Mouse (Mus musculus) liver, embryonic 12.5 days (tissue): ENCODE results near the gene Cdc25b. TPM values are rescaled to one million over a fixed set of nuclear protein-coding genes. Genes with fewer than 3 reads are reported as not detected.

ENCODE experiments used
- ATAC-seq: fragments of 200-750 bp; cut with Nextera tagmentation; 2 replicates; pipeline ENCODE4 v1.8.0; 2017; ENCODE audit warnings: moderate number of reproducible peaks, mild to moderate bottlenecking, moderate library complexity
- H3K27ac ChIP-seq: fragments of 300-500 bp; sonication (generic); 2 replicates; pipeline ENCODE4 v1.5.1; 2016; ENCODE audit warnings: mild to moderate bottlenecking
- H3K27me3 ChIP-seq: fragments of 300-500 bp; sonication (generic); replicated peaks from 2 replicates; pipeline ENCODE4 v1.6.1; 2016; ENCODE audit warnings: mild to moderate bottlenecking, moderate library complexity
- H3K36me3 ChIP-seq: fragments of 300-500 bp; sonication (generic); 2 replicates; pipeline ENCODE4 v1.6.1; 2016; ENCODE audit warnings: mild to moderate bottlenecking, moderate library complexity
- H3K4me1 ChIP-seq: fragments of 300-500 bp; sonication (generic); 2 replicates; pipeline ENCODE4 v1.6.1; 2016
- H3K4me2 ChIP-seq: fragments of 300-500 bp; sonication (generic); 2 replicates; pipeline ENCODE4 v1.6.1; 2016; ENCODE audit warnings: mild to moderate bottlenecking, moderate library complexity
- H3K4me3 ChIP-seq: fragments of 300-500 bp; sonication (generic); 2 replicates; pipeline ENCODE4 v1.5.1; 2016; ENCODE audit warnings: mild to moderate bottlenecking, moderate library complexity
- H3K9ac ChIP-seq: fragments of 300-500 bp; sonication (generic); 2 replicates; pipeline ENCODE4 v1.6.1; 2016; ENCODE audit warnings: mild to moderate bottlenecking, moderate library complexity
- H3K9me3 ChIP-seq: fragments of 300-500 bp; sonication (generic); replicated peaks from 2 replicates; pipeline ENCODE4 v1.6.1; 2016; ENCODE audit warnings: mild to moderate bottlenecking, moderate library complexity
- WGBS: fragments of 180-500 bp; shearing (Covaris S2); methylation state at CpG from one replicate; pipeline ENCODE4 v1.1.7; 2016; ENCODE audit not compliant: insufficient replicate concordance; 5-methylcytosine and 5-hydroxymethylcytosine counted together
- polyA plus RNA-seq: library from polyadenylated mRNA; unstranded; fragments of >200 nt; fragmentation: Nextera tagmentation; extraction: Ambion mirVana; gene quantifications from 2 replicates; pipeline ENCODE4 v1.2.1, GENCODE M21; 2016

Cdc25b gene
- polyA plus RNA-seq = 172 and 182 TPM in 2 replicates

DNA sequence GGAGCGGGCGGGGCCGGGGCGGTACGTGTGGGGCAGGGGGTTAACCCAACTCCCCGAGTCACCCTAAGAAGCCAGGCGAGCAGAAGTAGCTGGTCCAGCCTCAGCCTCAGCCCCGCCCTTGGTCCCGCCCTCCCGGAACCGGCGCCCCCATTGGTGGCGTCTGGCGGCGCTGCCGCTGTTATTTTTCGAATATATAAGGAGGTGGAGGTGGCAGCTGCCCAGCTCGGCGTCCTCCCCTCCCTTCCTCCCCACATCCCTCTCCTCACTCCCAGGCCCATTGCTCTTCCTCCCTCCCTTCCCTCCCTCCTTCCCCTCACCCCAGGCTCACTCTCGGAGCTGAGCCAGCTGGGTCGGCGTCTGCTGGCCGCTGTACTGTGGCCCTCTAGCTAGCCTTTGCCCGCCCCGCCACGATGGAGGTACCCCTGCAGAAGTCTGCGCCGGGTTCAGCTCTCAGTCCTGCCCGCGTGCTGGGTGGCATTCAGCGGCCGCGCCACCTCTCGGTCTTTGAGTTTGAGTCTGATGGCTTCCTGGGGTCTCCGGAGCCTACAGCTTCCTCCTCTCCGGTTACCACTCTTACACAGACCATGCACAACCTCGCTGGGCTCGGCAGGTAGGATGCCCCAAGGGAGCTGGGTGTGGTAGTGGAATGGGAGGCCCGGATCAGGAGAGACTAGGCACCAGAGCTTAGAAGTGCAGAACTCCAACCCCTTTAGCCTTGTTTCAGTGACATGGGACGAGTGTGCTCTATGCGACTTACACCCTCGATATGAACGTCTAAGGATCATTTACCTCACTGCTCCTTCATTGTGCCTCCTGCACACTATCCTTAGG, at the start of gene Cdc25b, which contains the start of gene Spef1:
Gene Cdc25b (plus strand): TSS at position 179 of the 831 bp plus-strand sequence.
Gene Spef1 (minus strand): TSS at position 512 of the 831 bp plus-strand sequence.
- H3K36me3 ChIP-seq = peaks cover 39% of the 10 kb centered on the region
- WGBS = 2% methylated on average over 42 of the region's 43 CpGs
- ATAC-seq = peak; percentile 91
- no peaks in the 10 kb centered on the region for H3K9me3 ChIP-seq
- peak within 1 kb of the TSS; percentile 90 for H3K4me3 ChIP-seq
- peak within 1 kb of the TSS; percentile 94 for H3K27ac ChIP-seq
- H3K4me1 ChIP-seq = peaks cover 55% of the 10 kb centered on the region
- H3K27me3 ChIP-seq = peaks cover 9% of the 10 kb centered on the region
- peak within 1 kb of the TSS; percentile 91 for H3K4me2 ChIP-seq
- H3K9ac ChIP-seq = peak within 1 kb of the TSS; percentile 97

DNA sequence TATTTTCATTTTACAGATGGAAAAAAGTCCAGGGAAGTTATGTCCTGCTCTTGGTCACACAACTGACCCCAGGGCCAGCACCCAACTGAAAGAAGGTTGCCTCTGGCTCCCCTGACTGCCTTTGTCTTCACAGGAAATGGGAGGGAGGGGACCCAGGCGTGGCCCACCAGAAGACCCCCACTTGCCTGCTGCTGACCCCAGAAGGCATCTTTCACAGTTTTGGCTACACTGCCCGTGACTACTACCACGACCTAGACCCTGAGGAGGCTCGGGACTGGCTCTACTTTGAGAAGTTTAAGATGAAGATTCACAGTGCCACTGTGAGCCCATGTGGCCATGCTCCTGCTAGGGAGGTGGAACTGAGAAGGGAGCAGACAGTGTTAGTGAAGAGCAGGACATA, 48.5 kb upstream of the Cdc25b start:
- peaks cover 93% of the 10 kb centered on the region for H3K4me1 ChIP-seq
- H3K4me3 ChIP-seq = no peak overlapping the region
- H3K9ac ChIP-seq = no peak overlapping the region
- no peak for ATAC-seq
- no peaks in the 10 kb centered on the region for H3K27me3 ChIP-seq
- H3K4me2 ChIP-seq = no peak overlapping the region
- H3K9me3 ChIP-seq = no peaks in the 10 kb centered on the region
- peak overlapping the region; percentile 99 for H3K27ac ChIP-seq
- WGBS = 85% methylated on average over 4 of the region's 4 CpGs
- H3K36me3 ChIP-seq = peaks cover 63% of the 10 kb centered on the region

DNA sequence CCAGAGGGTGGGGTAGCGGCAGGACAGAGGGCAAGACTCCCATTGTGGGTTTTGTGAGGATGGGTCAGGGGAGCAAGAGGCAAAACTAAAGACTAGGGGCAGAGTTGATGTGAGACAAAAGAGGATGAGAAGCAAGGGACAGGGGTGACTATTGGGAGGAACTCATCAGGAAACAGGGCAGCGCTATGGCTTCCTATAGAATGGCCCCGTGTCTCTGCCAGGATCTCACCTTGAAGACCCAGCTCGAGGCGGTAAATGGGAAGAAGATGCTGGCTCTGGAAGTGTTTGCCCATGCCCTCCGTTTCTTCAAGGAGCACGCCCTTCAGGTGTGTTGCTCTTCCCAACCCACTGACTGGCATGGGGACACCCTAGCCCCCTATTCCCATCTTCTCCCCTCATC, 48.0 kb upstream of the Cdc25b start:
- ATAC-seq = no peak
- no peak overlapping the region for H3K9ac ChIP-seq
- 80% methylated on average over 7 of the region's 7 CpGs for WGBS
- H3K4me2 ChIP-seq = no peak overlapping the region
- peak overlapping the region; percentile 99 for H3K27ac ChIP-seq
- H3K9me3 ChIP-seq = no peaks in the 10 kb centered on the region
- no peak overlapping the region for H3K4me3 ChIP-seq
- no peaks in the 10 kb centered on the region for H3K27me3 ChIP-seq
- H3K36me3 ChIP-seq = peaks cover 65% of the 10 kb centered on the region
- peaks cover 91% of the 10 kb centered on the region for H3K4me1 ChIP-seq

- no peak overlapping the region for H3K4me3 ChIP-seq
- peaks cover 86% of the 10 kb centered on the region for H3K4me1 ChIP-seq
- ATAC-seq = no peak
- H3K4me2 ChIP-seq = no peak overlapping the region
- H3K9me3 ChIP-seq = no peaks in the 10 kb centered on the region
- H3K27ac ChIP-seq = peak overlapping the region; percentile 68; the same call in 1 of the 2 replicates
- WGBS = 79% methylated on average over 5 of the region's 5 CpGs
- no peak overlapping the region for H3K9ac ChIP-seq
- peaks cover 64% of the 10 kb centered on the region for H3K36me3 ChIP-seq
- H3K27me3 ChIP-seq = no peaks in the 10 kb centered on the region
These were observed 47.5 kb upstream of the Cdc25b start for GRCm38 (mm10) chr2:131139287-131139686.

GRCm38 (mm10) chr2:131139886-131140532, 46.7 kb upstream of the Cdc25b start:
- no peak overlapping the region for H3K9ac ChIP-seq

DNA sequence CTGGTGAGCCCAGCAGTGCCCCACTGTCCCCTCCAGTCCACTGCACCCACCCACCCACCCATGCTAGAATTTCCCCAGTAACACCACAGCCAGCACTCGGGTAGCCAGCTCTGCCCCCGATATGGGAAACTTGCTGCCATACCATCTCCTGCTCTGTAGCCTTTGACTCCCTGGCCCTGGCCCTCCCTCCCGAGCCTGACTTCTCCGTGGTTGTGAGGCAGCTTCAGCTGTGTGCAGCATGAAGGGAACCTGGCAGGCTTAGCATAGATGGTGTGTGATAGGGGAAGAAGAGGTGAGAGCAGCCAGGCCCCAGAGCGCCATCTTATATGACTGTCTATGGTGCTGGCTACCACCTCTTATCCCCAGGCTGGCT, 46.2 kb upstream of the Cdc25b start:
- H3K9ac ChIP-seq = no peak overlapping the region
- H3K4me2 ChIP-seq = no peak overlapping the region
- no peaks in the 10 kb centered on the region for H3K27me3 ChIP-seq
- H3K27ac ChIP-seq = peak overlapping the region; percentile 68
- H3K4me1 ChIP-seq = peaks cover 78% of the 10 kb centered on the region
- H3K4me3 ChIP-seq = no peak overlapping the region
- peaks cover 72% of the 10 kb centered on the region for H3K36me3 ChIP-seq
- no peak for ATAC-seq
- 63% methylated on average over 5 of the region's 5 CpGs for WGBS
- no peaks in the 10 kb centered on the region for H3K9me3 ChIP-seq

More at GRCm38 (mm10) chr2:131139886-131140532, 46.7 kb upstream of the Cdc25b start:
- Histone ChIP-seq H3K27me3 (no peaks in the 10 kb centered on the region), H3K27ac (peak overlapping the region; percentile 68), H3K36me3 (peaks cover 67% of the 10 kb centered on the region), H3K9me3 (no peaks in the 10 kb centered on the region), H3K4me1 (peaks cover 79% of the 10 kb centered on the region), H3K4me2 (no peak overlapping the region), H3K4me3 (no peak overlapping the region)
- 66% methylated on average over 5 of the region's 5 CpGs for WGBS
- ATAC-seq = no peak

DNA sequence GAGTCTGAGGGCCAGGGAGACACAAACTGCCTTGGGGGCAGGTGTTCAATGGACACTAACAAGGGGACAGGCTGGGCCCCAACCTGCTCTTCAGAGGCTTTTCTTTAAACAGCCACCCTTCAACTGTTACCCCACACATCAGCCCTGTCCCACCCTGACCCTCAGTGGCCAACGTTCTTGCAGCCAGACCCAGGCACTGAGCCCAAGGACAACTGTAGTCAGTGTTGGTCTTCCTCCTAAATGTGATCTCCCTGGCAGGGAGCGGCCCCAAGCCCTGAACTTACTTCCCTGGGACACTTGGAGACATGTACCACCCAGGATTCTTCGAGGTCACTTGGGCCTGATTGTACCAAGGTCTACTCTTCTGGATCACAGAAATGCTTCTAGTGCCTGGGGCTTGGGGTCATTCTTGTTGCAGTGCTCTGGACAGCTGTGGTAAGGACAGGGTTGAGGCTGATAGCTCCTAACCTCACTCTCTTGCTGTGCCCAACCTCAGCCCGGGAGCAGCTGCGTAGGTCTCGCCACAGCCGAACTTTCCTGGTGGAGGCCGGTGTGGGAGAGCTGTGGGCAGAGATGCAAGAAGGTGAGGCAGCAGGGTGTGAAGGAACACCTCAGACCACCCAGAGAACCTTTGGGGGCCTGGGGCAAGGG, 45.3 kb upstream of the Cdc25b start:
- H3K4me1 ChIP-seq = peaks cover 75% of the 10 kb centered on the region
- no peak overlapping the region for H3K4me2 ChIP-seq
- no peaks in the 10 kb centered on the region for H3K27me3 ChIP-seq
- peaks cover 82% of the 10 kb centered on the region for H3K36me3 ChIP-seq
- no peak for ATAC-seq
- H3K27ac ChIP-seq = peak overlapping the region; percentile 68
- no peak overlapping the region for H3K9ac ChIP-seq
- no peaks in the 10 kb centered on the region for H3K9me3 ChIP-seq
- H3K4me3 ChIP-seq = no peak overlapping the region
- 89% methylated on average over 8 of the region's 8 CpGs for whole genome bisulfite sequencing

DNA sequence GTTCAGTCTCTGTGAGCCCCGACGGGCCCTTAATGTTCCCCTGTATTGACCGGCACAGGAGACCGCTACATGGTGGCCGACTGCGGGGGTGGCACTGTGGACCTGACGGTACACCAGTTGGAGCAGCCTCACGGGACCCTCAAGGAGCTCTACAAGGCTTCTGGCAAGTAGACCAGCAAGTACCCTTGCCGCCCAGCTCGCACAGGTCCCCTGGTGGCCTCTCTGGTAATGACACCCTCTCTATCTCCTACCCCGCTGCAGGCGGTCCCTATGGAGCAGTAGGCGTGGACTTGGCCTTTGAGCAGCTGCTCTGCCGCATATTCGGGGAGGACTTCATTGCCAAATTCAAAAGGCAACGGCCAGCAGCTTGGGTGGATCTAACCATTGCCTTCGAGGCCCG, 44.2 kb upstream of the Cdc25b start:
- no peak overlapping the region for H3K4me3 ChIP-seq
- 25% methylated on average over 18 of the region's 18 CpGs for whole genome bisulfite sequencing
- H3K27me3 ChIP-seq = no peaks in the 10 kb centered on the region
- ATAC-seq = peak; percentile 79
- peak overlapping the region; percentile 39 for H3K4me2 ChIP-seq
- H3K9me3 ChIP-seq = no peaks in the 10 kb centered on the region
- H3K36me3 ChIP-seq = peaks cover 91% of the 10 kb centered on the region
- peak overlapping the region; percentile 27 for H3K9ac ChIP-seq
- peak overlapping the region; percentile 68 for H3K27ac ChIP-seq
- peaks cover 70% of the 10 kb centered on the region for H3K4me1 ChIP-seq

DNA sequence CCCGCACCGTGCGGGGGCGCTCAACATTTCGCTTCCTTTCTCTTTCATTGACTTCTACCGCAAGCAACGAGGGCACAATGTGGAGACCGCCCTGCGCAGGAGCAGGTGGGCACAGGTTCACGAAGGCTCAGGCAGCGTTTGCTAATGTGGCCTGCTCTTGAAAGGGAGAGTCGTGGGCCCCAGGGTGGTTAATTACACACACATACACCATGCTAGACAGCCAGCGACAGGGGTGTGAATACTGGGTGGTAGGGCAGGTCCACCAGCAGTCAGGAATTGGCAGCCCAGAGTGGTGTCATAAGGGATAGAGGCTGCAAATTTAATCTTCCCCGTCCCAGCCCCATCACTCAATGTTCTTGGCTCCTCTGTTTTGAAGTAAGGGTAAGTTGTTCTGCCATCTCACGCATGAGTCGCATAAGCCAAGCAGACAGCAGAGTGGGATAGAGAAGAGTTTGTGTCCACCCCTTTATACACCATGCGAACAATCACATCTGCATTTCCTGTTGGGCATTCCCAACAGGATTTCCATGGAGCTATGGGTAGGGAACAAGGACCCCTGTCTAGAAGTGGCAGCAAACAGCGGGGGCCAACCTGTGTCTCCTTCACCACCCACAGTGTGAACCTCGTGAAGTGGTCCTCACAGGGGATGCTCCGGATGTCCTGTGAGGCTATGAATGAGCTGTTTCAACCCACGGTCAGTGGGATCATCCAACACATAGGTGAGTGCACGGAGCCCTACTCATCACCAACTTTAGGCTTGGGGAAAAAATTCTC, 43.6 kb upstream of the Cdc25b start:
- no peak for ATAC-seq
- Histone ChIP-seq H3K36me3 (peaks cover 91% of the 10 kb centered on the region), H3K4me2 (peak overlapping the region; percentile 39), H3K9me3 (no peaks in the 10 kb centered on the region), H3K4me1 (peaks cover 69% of the 10 kb centered on the region), H3K4me3 (no peak overlapping the region), H3K27me3 (no peaks in the 10 kb centered on the region), H3K9ac (0 out of 2 replicates have a peak overlapping the region, but pooled peaks have one; percentile 27), H3K27ac (no peak overlapping the region)
- 76% methylated on average over 22 of the region's 22 CpGs for WGBS

- no peak overlapping the region; the same call in 1 of the 2 replicates for H3K27ac ChIP-seq
- WGBS = 70% methylated on average over 13 of the region's 13 CpGs
These were observed 41.6 kb upstream of the Cdc25b start for GRCm38 (mm10) chr2:131145121-131145520.

GRCm38 (mm10) chr2:131145536-131145935, 41.2 kb upstream of the Cdc25b start:
- Histone ChIP-seq H3K36me3 (peaks cover 92% of the 10 kb centered on the region), H3K4me1 (peaks cover 59% of the 10 kb centered on the region), H3K27ac (no peak overlapping the region; the same call in 1 of the 2 replicates), H3K9ac (no peak overlapping the region), H3K4me3 (no peak overlapping the region), H3K9me3 (no peaks in the 10 kb centered on the region), H3K27me3 (no peaks in the 10 kb centered on the region), H3K4me2 (no peak overlapping the region)
- 78% methylated on average over 2 of the region's 2 CpGs for WGBS
- ATAC-seq = no peak

More at GRCm38 (mm10) chr2:131145121-131145520, 41.6 kb upstream of the Cdc25b start:
- H3K36me3 ChIP-seq = peaks cover 91% of the 10 kb centered on the region
- no peak overlapping the region for H3K4me2 ChIP-seq
- no peak overlapping the region for H3K4me3 ChIP-seq
- H3K9me3 ChIP-seq = no peaks in the 10 kb centered on the region
- peaks cover 59% of the 10 kb centered on the region for H3K4me1 ChIP-seq
- no peaks in the 10 kb centered on the region for H3K27me3 ChIP-seq
- H3K9ac ChIP-seq = no peak overlapping the region
- no peak for ATAC-seq
